Mouse (Mus musculus) CD4-positive, CD25-positive, alpha-beta regulatory T cell, adult 2 months (primary cell): Measurements from ENCODE around the gene Plekho2.

Experiments
- DNase-seq: peaks from one replicate; pipeline ENCODE4 v3.0.0-alpha.2; 2012; ENCODE audit warnings: low read depth, low spot score

The Plekho2 gene

DNA sequence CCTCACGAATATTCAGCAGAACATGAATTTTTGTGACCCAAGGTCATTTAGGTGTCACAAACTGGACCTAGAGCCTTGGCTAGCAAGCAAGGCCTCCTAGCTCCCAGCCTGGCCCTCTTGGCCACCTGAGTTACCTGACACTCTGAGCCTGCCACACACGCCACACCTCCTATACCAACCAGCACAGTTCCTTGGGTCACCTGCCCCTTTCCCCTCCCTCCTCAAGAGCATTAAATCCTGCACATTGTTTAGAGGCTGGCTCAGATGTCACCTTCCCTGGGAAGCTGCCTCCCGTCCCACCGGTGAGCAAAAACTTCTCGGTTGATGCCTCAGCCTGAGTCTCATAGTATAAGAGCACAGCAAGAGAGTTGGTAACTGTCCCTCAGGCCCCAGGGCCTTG is 48.6 kb downstream of the Plekho2 start:
- DNase-seq, result no peak

GRCm38 (mm10) chr9:65529659-65530058 is 50.2 kb downstream of the Plekho2 start:
- no peak for DNase-seq

- no peak for DNase-seq
Measured at GRCm38 (mm10) chr9:65528417-65529038, 51.3 kb downstream of the Plekho2 start.

DNA sequence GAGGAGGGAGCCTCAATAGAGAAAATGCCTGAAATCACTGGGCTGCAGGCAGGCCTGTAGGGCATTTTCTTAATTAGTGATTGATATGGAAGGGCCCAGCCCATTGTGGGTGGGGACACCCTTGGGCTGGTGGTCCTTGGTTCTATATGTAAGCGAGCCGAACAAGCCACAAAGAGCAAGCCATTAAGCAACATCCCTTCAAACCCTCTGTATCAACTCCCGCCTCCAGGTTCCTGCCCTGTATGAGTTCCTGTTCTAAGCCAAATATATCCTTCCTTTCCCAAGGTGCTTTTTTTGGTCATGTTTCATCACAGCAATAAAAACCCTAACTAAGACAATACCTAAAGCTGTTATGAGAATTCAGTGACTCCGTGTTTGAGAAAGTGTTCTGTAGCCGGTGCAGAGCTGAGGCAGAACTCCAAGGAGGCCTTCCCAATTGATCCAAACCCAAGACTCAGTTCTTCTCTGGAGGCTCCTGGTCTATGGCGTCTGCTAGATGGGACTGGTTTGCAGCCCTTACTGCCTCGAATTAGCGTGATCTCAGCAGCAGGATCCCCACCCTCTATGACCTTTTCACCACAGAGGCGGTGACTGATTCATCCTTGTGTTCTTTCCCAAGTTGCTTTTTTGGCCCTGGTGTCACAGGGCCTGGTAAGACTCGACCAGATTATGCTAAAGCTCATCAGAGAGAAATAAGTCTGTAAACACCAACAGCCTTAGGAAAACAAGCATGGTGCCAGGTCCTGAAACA is 54.2 kb downstream of the Plekho2 start:
- no peak for DNase-seq

DNA sequence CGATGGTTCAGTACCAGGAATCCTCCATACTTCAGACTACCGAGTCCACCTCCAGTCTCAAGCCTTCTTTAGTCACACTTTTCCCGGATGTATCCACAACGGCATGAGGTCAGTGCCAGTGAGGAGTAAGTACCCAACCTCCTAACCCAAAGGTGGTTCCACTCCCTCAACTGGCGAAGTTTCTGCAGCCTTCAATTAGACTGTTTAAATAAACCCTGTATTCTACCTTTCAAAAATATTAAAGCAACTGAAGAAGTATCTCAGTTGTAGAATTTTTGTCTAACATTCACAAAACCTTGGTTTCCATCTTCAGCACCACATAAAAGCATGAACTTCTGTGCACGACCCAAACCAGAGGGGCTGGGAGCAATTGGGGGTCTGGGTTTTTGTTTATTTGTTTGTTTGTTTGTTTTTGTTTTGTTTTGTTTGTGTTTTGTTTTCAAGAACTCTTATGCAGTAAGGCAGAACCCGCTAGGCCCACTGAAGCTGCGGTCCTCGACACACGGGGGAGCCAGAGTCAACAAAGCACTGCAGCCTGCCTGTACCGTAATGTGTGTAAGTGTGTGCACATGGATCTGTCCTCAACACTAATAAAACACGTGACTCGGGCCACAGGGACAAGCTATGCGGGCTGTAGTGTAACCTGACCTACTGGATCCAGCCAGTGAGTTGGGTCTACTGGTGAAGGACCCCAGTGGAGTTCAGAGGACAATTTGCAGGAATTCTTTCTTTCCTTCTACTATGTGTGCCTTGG is 56.1 kb downstream of the Plekho2 start:
- peak; percentile 90 for DNase-seq

DNA sequence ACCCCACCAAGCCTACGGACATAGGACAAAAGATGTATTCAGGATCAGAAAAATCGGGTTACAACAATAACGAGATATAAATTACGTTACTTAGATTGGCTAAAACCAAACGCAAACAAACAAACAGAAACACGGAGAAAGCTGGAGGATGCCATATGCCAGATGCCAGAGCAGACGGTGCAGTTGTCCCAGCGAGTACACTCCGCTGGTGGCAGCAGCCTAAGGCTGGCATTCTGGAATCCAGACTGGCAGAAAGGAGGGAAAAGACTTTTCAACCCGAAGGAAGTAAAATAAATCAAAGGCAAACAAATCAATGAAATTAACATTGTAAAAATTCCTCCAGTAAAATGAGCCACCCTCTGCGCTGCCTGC is 59.3 kb downstream of the Plekho2 start:
- no peak for DNase-seq

GRCm38 (mm10) chr9:65519807-65520504 is 59.9 kb downstream of the Plekho2 start, which contains the start of gene Ankdd1a:
Ankdd1a (minus strand) TSS chr9:65520193.
- no peak for DNase-seq

DNA sequence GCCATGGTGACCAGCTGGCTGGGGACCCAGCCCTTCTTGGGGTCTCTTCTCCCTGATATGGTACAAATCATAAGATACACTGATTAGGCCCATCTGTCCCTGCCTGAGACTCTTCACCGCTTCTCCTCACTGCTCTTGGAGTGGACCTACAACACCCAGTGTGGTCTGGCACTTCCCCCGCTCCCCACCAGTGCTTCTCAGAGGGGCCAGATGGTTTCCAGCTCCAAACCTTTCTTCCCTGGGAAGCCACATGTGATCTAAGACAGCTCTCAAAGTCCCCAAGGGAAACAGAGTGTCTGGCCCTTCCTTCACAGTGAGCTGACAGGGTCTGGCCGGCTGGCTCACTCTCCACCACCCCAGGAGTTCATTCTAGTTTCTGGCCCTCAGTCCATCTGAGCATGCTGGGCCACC is 65.0 kb downstream of the Plekho2 start:
- no peak for DNase-seq

DNA sequence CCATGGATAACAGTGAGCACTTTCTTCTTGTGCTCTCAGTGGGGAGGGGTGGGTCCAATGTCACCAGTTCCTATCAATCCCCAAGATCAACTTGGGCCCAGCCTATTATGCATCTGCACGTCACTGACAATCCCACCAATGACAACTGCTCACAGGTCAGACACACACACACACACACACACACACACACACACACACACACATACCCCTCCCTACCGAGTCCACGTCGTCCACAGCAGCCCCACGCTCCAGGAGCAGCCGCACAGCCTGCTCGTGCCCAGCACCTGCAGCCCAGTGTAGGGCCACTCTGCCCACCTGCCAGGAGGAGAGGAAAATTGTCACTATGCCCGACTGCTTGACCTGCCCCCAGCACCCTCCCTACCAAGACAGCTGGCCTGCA is 65.4 kb downstream of the Plekho2 start:
- no peak for DNase-seq

DNA sequence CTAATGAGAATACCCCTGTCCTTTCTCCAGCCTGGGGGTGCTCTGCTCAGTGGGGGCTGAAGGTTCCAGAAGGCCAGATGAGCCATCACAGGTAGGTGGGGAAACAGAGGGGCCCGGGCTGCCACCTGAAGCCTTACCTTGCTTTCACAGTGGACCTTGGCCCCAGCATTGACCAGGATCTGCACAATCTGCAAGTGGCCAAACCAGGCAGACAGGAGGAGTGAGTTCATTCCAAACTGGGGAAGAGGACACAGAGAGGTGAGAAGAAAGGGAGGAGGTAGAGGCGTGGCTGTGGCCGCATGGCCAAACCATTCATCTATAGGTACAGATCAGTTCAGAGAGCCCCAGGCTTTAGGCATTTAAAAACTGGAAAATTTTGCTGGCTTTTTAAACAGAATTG is 67.3 kb downstream of the Plekho2 start:
- DNase-seq, result no peak

GRCm38 (mm10) chr9:65508449-65508848 is 71.4 kb downstream of the Plekho2 start:
- no peak for DNase-seq

DNA sequence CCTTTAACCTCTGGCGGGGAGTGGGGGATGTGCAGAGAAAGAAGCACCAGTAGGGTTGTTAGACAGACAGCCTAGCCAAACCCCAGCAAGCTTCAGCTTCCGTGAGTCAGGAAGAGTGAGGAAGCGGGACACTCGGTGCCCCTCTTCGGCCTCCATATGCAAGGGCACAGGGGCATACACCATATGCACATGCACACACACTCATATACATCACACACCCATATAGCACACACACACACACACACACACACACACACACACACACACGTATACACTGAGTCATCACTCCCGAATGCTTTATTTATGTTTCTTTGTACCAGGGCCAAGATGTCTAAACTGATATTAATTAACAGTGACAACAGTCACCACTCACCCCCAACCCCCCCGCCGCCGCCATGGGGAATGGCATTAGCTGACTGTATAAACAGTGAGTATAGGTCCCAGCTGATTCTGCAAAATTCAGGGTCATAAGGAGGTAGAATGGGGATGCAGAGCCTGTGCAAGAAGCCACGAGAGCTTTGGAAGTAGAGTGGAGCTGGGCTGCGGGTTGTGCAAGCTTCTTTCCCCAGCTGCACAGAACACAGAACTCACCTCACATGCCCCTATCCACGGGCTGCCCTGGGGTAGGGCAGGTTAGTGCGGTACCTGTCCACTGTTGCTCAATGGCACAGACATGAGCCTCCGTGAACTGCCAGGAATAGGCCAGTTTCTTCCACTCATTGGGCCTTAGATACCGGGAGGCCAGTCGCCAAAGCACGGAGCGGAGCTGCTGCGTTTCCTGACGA is 76.9 kb downstream of the Plekho2 start:
- DNase-seq, result no peak
